Mouse (Mus musculus): Measurements from ENCODE around the gene Klf13.

DNA sequence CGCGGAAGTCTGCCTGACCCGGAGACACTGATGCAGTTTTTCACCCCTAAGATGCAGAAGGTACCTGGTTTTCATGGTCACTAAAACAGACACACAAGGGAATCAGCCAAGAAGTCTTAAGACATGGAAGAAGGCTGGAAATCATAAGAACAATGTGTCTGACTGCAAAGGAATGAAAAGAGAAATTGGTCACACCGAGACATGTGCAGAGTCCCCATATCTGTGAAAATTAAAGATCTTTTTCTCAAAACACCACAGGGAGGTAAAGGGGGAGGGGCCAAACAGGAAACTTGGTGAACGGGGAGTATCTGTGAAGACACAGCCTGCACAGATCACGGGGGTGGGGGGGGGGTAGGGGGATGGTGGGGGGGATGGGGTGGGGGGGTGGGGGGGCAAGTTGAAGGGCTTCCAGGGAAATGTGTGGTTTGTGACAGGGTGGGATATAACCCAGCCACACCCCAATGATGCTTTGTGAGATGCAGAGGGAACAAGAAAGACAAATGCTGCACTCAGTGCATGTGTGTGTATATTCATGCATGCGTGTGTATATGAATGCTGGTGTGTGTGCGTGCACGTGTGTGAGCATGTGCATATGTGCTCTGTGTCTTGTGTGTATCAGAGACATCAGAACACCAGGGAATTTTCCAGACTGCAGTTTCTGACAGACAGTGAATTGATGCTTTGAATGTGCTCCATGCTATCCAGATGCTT is 47.1 kb upstream of the Klf13 start:
- TF ChIP-seq CTCF (IDR thresholded peaks at IDR 0.05; ENCODE audit: control insufficient read depth, insufficient read depth, insufficient read length) (no peak), MYOG (IDR thresholded peaks at IDR 0.05; ENCODE audit: control insufficient read depth, extremely low read depth, insufficient read length) (no peak), FOSL1 (IDR thresholded peaks at IDR 0.05; ENCODE audit: insufficient read depth, low read length, poor library complexity, severe bottlenecking) (no peak), MAX (IDR thresholded peaks at IDR 0.05) (no peak), USF1 (IDR thresholded peaks at IDR 0.05; ENCODE audit: low read depth) (no peak)
